Mouse (Mus musculus) right cerebral cortex, adult 2 months (tissue): ENCODE measurements around the gene Vsig8.

Experiments used
- DNase-seq, 2 experiments: peaks; one replicate each; pipeline ENCODE4 v3.0.0; 2021 to 2022; ENCODE audit warnings: low spot score in 2 of 2

Gene Vsig8

GRCm38 (mm10) chr1:172528701-172529100, 27.0 kb upstream of the Vsig8 start:
- DNase-seq: peak; percentile 88 to 91

DNA sequence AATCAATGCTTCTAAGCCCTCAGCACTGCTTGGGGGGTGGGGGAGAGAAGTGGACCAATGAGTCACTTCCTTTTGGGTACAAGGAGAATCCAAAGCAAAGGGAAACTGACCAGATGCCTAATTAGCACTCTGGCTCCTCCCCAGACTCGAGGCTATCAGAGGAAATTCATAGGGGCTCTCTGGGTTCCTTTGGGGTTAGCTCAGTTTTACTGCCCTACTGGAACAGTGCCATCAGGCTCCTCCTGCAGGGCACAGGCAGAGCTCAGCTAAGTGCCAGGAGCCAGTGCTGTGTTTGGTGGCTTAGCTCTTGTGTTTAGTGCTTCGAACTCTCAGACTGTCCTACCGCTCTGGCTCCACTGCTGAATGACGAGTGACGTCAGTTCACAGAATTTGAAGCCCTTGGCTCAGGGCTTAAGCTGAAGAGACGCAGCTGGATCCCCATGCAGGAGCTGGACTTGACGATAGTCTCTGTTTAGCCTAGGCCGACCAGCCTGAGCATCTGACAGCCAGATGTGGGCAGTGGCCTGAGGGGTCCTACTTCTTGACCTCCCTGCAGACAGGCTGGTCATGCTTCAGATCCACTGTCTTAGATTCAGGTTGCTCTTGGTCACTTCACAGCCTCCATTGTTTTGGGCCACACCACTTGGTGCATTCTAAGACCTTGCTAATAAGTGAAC, 25.1 kb upstream of the Vsig8 start:
- no peak for DNase-seq

DNA sequence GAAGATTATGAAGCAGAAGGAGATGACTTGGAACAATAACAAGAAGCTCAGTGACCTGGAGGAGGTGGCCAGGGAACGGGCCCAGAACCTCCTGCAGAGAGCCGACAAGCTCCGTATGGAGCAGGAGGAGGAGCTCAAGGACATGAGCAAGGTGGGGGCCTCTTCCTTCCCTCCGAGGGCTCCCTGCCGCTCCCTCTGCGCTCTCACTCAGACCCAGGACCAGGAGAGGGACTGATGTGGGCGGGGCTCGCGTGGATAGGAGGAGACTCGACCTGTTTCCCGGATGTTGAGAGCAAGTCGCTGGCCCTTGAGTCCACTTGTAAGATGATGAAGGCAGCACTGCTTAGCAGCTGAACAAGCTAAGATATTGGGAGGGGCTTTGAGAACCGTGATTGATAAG, 23.2 kb upstream of the Vsig8 start:
- DNase-seq: no peak

- DNase-seq: no peak
Measured at GRCm38 (mm10) chr1:172535116-172535515, 20.6 kb upstream of the Vsig8 start.

DNA sequence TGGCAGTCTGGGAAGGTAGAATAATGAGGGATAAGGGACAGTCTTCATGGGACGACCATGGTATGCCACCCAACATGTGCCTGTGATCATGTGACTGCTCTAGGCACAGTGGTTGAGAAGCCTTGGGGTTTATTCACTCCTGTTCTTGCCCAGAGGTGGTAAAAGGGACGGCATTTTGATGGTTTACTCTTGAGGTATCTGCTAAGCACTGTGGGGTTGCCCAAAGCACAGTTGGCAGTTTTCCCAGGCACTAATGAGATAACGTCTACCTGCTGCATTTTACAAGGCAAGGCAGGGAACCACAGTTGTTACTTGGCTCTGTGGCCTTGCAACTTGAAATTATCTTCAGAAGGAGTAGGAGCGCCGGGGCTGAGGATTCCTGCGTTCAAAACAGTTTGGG, 15.9 kb upstream of the Vsig8 start:
- DNase-seq: no peak

DNA sequence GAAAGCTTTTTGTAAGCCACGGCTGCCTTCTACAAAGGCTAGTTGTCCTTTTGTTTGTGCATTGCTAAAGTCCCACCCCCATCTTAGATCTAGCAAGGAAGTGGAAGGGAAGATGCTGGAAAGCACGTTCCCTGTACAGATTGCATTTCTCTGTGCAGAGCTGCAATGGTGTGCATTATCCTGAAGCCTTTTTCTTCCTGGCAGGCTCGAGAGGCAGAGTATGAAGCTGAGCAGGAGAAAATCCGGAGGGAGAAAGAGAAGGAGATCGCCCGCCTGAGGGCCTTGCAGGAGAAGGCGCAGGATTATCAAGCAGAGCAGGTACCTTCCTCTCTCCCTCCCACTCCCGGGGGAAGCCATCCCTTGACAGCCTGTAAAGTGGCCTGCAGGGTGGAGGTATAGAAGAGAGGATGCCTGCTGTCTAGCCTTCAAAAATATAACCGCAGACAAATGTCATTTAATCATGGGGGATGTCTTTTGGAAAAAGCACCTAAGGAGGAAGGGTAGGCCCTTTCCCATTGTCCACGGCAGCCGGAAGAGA, 15.4 kb upstream of the Vsig8 start:
- DNase-seq: no peak

GRCm38 (mm10) chr1:172546062-172546461, 9.7 kb upstream of the Vsig8 start:
- no peak for DNase-seq

GRCm38 (mm10) chr1:172548501-172548900, 7.2 kb upstream of the Vsig8 start:
- no peak for DNase-seq

- DNase-seq: no peak
Measured at GRCm38 (mm10) chr1:172549314-172549713, 6.4 kb upstream of the Vsig8 start.

DNA sequence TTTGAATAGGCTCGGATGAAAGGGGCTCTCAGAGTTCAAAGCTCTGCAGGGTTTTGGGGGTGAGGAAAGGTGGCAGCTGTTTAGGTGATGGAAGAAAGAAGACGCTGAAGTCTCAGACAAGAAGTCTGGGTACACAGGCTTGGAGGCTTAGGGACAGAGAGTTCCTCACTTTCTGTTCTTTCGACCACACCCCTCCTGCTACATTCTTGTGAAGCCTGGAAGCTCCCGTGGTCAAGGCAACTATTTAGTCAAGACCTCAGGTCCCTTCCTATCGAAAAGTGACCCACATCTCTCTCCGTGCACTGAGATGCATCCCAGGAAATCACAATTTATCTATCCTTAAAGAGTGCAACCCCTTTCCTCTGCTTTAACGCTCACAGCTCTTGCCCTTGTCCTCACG, 6.0 kb upstream of the Vsig8 start:
- DNase-seq: no peak

DNA sequence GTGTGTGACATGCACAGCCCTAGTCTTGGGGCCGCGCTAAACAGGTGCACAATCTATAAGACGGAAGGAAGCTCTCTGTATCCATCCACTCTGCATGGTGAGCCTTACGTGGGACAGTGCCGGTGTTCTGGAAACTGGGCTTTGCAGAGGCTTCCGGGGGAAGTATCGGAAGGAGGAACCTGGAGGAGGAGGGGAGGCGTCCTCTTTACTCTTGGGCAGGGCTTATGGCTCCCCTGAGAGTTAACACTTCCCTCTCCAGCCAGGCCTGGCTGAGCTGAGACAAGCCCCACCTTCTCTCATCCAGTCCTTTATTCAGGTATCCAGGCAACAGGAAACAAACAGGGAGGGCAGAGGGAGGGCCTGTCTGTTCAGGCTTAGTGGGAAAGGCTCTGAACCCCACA, 5.2 kb upstream of the Vsig8 start:
- DNase-seq: peak; percentile 56 to 57

DNA sequence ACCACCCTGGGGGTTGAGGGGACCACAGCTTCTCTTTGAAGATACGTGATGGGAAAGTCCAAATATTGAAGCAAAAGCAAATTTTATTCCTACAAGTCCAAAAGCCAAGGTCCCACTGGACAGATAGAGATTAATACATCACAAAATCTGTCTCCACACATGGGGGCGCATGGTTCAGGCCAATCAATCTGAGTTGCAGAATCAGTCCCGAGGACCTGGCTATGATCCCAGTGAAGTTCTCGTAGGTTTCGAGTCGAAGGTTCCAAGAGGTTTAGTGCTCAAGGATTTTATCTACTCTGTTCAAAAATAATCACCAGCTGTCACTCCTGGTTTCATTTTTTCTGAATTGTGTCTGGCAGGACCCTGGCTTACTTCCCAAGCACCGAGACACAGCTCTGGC, 4.7 kb upstream of the Vsig8 start:
- DNase-seq: no peak

GRCm38 (mm10) chr1:172552623-172553022, 3.1 kb upstream of the Vsig8 start:
- DNase-seq: no peak

- peak; percentile 53 to 65 for DNase-seq
Measured at GRCm38 (mm10) chr1:172562641-172563464, 7.1 kb downstream of the Vsig8 start.

- no peak for DNase-seq
Measured at GRCm38 (mm10) chr1:172563465-172563828, 7.7 kb downstream of the Vsig8 start.

- no peak for DNase-seq
Measured at GRCm38 (mm10) chr1:172566131-172566530, 10.4 kb downstream of the Vsig8 start.

GRCm38 (mm10) chr1:172567758-172568157, 12.0 kb downstream of the Vsig8 start:
- DNase-seq: no peak

GRCm38 (mm10) chr1:172580116-172580515, 24.4 kb downstream of the Vsig8 start:
- DNase-seq: no peak

DNA sequence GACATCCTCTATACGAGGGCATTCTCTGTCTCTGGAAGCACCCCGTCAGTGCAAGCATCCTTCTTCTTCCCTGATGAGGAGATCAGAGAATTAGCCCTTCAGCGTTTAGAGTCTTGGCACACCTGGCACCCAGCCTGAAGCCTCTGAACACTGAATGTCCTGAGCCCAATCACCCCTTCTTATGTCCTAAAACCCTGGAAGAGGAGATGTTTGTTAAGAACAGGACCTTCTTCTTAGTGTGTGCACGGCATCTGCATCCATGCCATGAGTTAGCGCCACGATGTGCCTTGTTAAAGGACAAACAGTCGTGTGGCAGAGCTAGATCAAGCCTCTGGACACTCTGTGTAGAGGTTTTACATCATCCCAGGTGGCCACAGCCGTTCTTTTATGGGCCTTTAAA, 26.7 kb downstream of the Vsig8 start:
- DNase-seq: no peak

DNA sequence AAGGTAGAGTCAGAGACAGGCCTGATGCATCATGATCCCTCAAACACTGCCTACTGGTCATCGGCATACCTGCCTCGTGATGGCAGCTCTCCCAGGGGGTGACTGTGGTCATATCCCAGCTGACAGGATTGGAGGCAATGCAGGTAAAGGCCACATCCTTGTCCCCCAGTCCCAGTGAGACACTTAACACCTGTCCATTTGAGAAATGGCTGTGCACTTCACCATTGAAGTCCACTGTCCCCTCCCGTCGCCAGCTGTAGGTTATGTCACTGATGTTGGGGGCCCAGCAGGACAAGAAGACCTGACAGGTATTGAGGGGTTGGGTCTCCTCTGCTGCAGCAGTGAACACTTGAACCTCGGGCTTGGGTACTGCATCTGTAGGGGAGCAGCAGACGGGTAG, 28.5 kb downstream of the Vsig8 start:
- no peak for DNase-seq

GRCm38 (mm10) chr1:172585026-172585425, 29.3 kb downstream of the Vsig8 start:
- DNase-seq: no peak

GRCm38 (mm10) chr1:172585612-172586567, 30.2 kb downstream of the Vsig8 start:
- no peak for DNase-seq
